Mouse (Mus musculus) lung, adult 2 months (tissue): ENCODE data around the gene Prkg1.

ENCODE experiments used
- CTCF ChIP-seq: fragments of 200-500 bp; IDR thresholded peaks from 2 replicates; pipeline ENCODE4 v1.5.1; 2011; ENCODE audit warnings: mild to moderate bottlenecking, low read length, control low read depth; ENCODE audit not compliant: insufficient read depth
- POLR2A ChIP-seq: fragments of 200-500 bp; IDR thresholded peaks from 2 replicates; pipeline ENCODE4 v1.6.1; 2011; ENCODE audit warnings: low read depth, mild to moderate bottlenecking, control low read depth, low read length, borderline replicate concordance; ENCODE audit errors: extremely low read depth

- TF ChIP-seq CTCF: no peak
- no peak for TF ChIP-seq POLR2A
Observed at GRCm38 (mm10) chr19:31284126-31284525, 480.7 kb downstream of the Prkg1 start.
